Mouse (Mus musculus) cerebellum, adult 18-20 months (tissue): ENCODE data around the gene Pank1.

Source experiments
- DNase-seq, 2 experiments: peaks; one replicate each; pipeline ENCODE4 v3.0.0; 2021

The Pank1 gene

DNA sequence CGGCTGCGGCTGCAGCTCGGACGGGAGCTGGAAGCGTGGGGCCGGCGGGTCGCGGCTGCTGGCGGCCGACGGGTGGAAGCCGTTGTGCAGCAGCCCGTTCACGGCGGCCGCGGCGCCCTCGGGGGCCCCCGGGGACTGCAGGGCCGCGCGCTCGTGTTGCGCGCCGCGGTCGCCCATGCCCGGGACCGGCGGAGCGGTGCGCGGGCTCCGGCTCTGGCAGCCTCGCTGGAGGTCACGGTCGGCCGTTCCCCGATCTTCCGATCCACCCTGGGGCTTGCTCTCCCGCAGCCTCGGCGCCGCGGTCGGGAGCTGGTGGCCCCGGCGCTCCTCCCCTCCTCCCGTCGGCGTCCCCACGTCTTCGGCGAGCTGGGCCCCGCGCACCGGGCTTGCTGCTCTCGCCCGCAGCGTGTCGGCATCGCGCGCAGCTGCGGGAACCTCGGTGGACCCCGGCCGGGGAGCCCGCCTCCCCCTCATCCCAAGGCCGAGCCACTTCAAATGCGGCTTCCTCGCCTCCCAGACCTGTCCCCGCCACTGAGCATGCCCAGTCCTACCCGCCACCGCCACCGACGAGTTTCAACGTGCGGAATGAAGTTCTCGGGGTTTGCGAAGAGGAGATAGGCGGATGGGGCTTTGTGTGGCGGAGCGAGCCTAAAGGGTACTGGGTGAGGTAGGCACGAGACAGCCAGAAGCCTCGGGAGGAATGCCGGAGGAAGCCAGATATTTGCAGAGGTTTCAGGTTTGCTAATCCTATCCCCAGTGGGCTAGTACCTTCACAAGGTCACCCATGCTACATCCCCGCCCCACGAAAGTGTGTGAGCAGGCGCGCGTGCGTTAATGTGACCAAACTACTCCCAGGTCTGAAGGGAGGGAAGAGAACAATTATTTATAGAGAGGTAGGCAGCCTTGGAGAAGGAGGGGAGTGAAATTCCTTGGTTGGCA lies at the start of gene Pank1:
TSS of gene Pank1 (minus strand) at position 853 of the 939 bp plus-strand sequence.
- DNase-seq: peak; percentile 79

DNA sequence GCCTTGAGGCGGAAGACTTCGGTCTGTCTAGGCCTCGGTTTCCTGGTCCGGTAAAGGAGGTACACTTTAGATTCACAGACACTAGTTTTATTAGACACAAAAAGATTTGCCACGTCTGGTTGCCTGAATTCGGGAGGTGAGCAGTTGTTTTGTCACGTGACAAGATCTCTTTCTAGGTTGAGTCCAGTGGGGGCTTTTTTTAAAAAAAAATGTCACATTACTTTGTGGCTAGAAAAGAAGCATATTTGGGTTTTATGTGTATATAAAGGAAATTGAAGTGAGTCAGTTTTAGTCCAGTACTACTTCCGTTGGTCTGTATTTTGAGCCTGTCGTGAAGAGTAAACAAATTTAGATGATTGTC lies 43.3 kb upstream of the Pank1 start:
- DNase-seq: no peak

DNA sequence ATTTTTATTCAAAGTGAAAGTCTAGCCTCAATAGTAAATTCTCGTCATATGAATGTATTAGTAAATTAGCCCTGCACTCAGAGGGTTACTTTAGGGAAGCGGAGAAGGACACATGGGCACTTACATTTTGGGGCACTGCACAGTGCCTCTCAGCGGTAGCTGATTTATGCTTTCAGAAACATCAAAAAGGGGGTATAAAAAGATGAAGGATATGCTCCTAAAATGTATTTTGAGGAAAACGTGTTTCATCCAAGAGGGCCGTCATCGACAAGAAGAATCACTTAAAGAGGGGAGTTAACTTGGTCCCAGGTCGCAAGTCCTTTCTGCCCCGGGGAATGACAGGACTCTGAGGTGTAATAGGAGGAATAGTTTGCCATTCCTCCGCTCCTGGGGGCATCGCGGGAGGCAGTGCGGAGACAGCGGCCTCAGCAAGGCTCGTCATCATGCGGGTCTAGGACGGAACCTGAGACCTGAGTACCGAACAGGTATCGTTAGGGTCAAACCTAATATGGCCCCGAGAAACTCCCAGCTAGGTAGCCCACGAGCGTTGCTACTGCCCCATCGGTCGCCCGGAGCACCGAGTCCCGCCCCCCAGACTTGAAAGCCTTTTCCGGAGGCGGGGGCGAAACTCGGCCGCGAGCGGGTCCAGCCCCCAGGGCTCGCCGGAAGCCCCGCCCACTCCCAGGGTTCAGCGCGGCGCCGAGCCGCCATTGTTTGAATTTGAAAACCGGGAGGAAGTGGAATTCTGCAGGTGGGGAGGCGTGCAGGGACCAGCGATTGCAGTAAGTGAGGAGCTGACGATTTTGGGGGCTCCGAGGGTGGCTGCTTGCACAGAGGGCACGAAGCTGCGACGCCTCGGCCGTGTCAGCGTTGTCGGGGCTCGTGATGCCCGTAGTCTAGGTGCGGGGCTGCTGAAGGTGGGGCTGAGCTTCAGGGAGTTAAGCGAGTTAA lies 42.7 kb upstream of the Pank1 start, which contains the start of gene Kif20b:
TSS of gene Kif20b (plus strand) at position 710 of the 951 bp plus-strand sequence.
- DNase-seq: peak; percentile 87 to 90

DNA sequence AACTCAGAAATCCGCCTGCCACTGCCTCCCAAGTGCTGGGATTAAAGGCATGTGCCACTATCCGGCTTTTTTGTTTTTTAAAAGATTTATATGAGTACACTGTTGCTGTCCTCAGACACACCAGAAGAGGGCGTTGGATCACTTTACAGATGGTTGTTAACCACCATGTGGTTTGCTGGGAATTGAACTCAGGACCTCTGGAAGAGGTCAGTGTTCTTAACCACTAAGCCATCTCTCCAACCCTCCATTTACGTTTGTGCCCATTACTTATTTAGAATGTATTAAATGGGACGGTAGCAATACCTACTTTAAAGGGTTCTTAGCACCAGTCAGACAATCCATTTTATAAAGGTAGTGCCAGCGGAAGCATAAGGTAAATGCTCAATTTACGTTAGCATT lies 42.0 kb upstream of the Pank1 start:
- DNase-seq: peak; percentile 2 to 11

DNA sequence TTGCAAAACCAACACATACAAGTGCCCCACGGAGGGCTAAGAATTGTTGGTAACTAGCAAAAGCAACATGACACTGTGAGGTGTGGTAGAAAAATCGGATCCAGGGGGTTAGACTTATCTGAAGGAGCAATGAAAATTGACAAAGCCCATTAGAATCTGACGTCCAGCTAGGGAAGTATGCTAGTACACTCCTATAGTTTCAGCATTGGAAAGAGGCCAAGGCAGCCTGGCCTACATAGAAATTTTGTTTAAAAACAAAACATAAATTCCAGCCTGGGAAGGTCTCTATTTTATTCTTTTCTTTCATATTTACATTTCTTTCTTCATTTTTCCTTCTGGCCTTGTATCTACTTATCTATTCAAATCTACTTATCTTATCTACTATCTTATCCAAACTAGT lies 41.3 kb upstream of the Pank1 start:
- DNase-seq: no peak

DNA sequence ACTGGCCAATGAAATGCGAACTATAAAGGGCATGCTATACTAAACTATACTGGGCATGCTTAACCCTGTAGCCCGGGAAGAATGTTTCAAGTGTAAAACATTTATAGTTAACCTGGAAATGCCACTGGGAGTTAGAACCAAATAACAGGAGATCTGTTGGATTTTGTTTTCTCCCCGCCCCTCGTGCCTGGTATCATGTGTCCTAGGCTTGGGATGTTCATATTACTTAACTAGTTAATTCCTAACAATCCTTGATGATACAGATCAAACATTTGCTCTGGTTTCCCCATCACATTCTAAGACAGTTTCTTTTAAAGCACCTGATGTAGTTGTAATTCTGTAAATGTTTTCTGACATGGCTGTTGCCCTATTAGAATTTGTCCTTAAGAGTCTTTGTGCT lies 40.8 kb upstream of the Pank1 start:
- no peak for DNase-seq

DNA sequence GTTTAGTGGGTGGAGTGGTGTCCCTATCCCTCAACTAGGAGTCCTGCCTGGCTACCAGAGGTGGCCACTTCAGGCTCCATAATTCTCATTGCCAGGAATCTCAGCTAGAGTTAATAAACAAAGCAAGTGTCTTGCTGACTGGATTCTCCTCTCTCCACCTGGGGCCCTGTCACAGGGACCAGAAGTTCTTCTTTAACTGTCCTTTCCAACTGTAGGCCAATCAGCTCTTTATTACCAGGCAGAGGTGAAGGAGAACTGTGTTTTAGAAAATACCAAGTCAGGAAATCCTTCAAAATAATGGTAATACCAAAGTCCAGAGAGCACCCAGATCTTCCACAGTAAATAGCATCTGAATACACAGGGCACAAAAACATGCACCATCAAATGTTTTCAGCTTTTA lies 33.1 kb upstream of the Pank1 start:
- DNase-seq: no peak

DNA sequence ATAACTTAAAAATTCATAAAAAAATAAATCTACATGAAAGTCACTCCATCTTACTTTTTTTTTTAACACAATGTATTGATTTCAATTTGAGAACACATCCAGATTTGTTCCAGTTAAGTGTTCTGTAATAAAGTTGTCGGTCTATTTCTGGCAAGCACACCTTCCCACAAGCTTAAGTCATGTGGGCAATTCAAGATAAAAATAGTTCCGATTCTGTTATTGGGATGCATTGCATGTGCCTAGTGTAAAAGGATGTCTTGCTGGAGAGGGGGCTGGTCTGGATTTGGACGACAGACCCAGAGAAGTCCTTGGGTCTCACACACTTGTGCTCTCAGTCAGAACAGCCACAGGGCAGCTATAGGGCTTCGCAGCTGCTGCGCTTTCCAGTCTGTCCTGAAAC lies 27.5 kb upstream of the Pank1 start:
- DNase-seq: no peak

DNA sequence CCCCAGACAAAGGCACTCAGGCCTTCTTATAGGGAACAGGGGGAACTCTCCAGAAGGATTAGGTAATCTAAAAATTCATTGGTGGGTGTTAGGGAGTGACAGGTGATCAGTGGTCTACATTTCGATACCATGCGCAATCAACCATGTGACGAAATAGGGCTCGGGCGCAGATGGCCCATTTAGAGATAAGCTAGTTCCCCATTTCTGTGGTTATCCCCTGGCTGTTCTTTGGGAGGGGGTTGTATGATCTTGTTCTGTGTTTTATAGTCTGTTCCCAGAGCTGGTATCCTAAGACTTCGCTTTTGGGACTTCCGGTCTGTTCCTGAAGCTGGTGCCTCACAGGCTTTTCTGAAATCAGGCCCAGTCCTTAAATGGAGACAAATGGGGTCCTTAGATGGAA lies 26.2 kb upstream of the Pank1 start:
- no peak for DNase-seq

DNA sequence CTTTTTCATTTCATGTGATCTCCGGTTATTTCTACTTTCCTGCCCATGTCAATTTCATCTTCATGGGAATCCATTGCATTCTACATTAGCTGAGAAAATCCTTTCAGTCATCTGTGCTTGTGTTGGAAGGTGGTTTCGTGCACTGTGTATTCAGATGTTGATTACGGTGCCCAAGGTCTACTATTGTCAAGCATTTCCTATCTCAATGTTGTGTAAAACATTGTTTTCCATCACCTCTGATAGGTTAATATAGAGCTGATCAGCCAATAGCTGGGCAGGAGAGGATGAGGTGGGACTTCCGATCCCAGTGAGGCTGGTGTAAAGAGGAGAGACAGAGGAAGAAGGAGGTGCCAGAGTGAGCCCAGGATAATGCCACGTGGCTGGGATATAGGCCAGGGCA lies 24.8 kb upstream of the Pank1 start:
- no peak for DNase-seq

DNA sequence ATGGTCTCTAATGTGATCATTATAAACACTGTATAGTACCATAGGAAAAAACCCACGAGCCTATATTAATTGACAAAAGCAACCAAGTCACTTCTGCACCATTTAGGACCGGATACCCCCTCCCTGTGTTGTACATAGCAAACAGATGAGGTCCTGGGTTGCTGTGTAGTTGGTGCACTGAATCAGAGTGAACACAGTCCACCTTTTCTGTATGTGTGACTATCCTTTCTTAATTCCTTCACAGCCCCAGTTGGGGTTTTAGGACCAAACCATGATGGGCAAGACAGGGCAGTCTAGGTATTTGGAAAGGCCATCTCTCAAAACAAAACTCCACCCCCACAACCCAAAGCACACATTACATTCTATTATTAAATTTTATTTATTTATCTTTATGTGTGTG lies 22.5 kb upstream of the Pank1 start:
- DNase-seq: no peak

DNA sequence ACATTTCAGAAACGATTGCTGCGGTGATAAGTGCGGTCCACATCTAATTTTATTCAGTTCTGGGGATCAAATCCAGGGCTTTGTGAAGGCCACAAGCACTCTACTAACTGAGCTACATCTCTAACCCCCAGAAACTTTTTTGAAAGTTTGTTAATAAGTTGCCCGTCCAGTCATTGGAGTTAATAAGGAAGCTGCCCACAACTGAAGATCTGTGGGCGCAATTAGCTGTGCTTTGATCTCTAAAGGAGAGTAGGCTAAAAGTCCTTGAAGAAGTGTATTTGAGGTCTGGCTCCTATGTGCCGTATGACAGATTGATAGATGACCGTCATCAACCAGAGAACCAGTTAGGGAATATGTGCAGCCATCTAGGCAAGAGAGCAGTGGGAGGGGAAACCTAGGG lies 22.0 kb upstream of the Pank1 start:
- DNase-seq: no peak

DNA sequence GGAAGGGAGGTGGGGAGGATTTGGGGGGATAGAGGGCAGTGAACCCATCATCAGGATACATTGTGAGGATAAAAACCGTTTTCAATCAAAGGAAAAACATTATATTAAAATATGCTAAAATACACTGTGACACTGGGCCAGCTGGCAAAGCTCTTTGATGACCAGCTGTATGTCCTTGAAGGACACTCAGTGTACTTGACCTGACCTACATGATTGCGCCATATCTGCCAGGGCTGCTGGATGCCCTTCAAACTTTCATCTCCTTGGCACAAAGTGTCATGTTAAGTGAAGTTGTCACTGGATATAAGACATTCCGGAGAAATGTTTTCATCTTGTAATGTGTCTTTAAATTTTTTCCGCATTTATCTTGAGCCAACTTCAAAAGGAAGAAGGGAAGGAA lies 19.7 kb upstream of the Pank1 start:
- no peak for DNase-seq

DNA sequence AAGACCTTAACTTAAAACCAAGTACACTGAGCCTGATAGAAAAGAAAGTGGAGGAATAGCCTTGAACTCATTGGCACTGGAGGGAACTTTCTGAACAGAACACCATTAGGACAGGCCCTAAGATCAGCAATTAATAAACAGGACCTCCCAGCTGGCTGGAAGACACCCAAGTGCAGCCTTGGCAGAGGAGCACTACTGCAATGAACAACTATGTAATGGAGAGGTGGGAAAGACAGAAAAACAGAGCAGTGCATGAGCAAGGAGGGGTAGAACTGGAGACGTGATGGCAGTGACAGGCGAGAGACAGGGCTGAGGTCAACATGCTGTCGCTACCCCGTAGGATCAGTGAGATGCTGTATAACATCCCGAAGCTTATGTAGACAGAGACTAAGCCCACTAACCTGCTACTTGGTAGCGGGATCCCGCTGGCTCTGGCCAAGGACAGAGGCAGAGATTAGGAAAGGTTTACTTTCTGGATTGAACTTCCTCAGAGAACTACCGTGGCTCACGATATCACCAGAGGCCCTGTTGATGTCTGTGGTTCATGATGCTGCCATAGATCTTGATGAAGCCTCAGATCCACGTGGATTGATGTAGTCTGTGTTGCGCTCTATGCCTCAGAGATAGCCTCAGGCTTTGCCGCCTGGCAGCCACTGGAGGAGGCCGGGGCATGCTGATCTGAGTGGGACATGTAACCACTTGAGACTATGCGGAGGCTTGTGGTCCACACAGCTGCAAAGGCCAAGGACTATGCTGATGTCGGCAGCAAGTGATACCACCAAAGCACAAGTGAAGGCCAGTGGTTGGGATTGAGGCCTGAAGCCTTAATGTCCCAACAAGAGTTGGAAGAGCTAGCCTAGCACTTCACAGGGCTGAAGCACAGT lies 18.1 kb upstream of the Pank1 start:
- DNase-seq: no peak

DNA sequence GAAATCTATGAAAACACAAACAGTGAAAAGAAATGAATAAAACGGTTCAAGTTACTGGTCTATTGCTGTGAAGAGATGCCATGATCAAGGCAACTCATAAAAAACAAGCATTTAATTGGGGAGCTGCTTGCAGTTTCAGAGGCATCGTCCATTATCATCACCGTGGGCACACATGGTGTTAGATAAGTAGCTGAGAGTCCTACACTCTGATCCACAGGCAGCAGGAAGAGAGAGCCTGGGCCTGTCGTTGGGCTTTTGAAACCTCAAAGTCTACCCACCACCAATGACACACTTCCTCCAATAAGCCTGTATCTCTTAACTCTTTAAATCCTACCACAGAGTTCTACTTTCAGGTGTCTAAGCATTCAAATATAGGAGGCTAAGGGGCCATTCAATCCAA lies 15.8 kb upstream of the Pank1 start:
- no peak for DNase-seq

DNA sequence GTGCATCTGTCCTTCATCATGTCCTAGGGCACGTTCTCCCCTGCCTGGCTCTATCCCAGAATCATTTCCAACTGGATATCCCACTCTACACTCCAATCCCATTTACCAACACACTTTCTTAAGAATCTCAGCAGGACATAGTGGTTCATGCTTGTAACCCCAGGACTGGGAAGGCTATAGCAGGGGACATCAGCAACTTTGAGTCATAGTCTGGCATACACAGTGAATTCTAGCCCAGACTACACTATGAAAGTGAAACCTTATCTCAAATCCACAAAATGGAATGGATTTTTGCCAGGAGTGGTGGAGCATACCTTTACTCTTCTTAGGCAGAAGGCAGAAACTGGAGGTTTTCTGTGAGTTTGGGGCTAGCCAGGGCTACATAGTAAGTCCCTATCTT lies 12.3 kb upstream of the Pank1 start:
- no peak for DNase-seq

DNA sequence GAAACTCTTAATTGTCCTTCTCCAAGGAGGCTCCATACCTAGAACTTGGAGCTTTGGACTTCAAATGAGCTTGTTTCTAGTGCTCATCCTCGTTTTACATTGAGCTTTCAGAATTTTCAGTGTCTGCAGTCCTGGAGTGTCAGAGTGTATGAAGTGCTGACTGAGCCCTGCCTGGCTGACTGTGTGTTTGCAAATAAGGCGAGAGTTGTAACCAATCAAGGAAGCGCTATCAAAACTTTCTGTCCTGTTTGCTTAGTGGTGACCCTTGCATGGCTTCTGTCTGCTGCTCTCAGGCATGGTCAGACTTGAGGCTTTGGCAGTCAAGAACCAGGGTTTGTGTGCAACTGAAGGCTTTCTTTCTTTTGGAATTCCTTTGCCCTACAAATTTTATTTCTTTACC lies 11.7 kb upstream of the Pank1 start:
- DNase-seq: no peak

DNA sequence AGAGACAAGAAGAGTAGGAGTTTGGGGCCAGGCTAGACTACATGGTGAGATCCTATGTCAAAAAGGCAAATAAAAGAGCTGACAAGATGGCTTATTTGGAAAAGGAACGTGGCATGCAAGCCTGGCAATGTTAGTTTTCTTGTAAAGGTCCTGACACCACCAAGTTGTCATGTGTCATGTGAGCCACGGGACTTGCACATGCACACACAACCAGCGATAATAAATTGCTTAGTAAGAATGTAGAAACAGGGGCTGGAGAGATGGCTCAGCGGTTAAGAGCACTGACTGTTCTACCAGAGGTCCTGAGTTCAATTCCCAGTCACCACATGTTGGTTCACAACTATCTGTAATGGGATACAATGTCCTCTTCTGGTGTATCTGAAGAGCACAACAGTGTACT lies 7.1 kb upstream of the Pank1 start:
- DNase-seq: no peak

DNA sequence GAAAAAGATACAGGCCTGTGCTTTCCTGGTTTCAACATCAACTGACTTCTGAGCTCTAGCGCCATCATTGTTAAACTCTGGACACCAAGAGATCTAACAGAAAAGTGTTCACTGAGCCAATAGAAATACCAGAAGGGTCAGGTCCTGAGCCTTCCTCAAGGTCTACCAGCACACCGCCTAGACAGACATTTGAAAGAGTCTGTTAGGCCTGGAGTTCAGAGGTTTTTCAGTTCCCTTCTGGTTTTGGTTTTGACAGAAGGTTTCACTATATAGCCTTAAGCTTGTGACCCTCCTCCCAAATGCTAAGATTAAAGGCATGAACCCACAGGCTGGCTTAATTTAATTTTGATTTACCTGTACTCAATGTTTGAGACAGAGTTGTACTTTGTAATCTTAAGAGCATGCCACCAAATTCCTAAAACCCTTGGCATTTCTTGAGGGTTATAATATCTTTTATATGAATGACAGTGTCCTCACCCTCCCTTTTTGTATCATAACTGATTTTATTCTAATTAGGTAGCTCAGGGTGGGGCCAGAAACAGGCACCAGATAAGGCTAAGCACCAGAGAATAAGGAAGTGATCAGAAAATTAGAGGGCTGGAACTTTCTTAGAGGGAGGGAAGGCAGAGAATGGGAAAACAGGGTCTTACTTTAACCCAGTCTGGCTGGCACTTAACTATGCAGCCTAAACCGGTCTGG lies 4.4 kb upstream of the Pank1 start:
- no peak for DNase-seq

DNA sequence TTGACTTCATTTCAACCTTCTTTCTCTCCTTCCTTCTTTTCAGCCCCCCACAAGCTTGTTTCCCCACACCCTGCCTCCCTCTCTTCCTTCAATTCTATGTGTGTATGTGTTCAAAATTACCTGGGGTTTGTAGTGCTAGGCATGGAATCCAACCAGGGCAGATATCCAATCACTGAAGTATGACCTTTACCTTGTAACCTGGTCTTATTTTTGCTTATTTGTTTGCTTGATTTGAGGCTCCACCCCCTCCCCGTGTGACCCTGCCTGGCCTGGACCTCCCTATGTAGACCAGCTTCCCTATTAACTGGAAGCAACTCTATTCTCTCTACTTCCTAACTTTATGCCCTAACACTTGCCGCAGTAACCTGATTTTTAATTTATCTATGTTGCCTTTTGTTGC lies 3.2 kb upstream of the Pank1 start:
- DNase-seq: no peak

DNA sequence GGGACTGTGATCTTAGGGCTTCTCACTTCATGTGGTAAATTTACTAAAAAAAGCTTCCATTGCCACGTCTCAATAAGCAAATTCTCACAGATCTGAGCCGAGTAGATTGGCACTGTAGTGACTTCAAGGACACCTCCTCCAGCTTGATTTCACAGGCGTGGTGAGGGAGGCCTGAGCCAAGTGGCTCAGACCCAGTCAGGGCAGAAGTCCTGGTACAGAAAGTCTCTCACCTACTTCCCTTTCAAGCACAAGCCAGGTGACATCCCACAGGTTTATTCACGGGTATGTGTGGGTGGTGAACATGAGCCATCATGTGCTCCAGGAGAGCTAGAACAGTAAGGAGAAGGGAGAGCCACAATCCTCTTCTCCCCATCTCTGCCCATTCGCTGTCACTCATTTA lies 1.9 kb upstream of the Pank1 start:
- no peak for DNase-seq

DNA sequence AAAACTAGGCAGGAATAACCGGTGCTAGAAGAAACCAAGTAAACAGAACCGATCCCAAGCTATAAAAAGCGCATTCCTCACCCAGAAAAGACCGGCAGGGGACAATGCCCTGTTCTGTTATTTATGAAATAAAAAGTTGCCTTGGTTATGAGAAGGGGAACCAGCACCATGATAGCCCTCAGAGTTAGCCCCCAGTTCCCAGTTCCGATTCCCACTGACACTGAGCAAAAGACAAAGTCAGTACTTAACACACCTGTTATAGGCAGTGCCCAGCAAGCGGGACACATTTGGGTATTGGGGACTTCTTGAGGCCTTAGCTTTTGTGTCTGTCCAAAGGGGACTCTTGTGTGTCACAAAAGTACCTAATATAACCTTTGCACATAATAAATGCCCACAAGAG lies 369 bp upstream of the Pank1 start:
- DNase-seq: no peak
